Mouse (Mus musculus) heart, adult 9 months (tissue): ENCODE results near the gene Lin7c.
A peak's percentile ranks its signal among the peaks of the same experiment; 100 is the strongest.

Source experiments
- DNase-seq, 2 experiments: peaks; one replicate each; pipeline ENCODE4 v3.0.0; 2022; ENCODE audit warnings: low spot score in 2 of 2

Lin7c gene

GRCm38 (mm10) chr2:109917496-109918413 lies 27.1 kb downstream of the Lin7c start, which contains the start of gene Lgr4:
TSS of gene Lgr4 (plus strand) at chr2:109917647.
- DNase-seq, result peak; percentile 97 to 98

- no peak for DNase-seq
Measured at GRCm38 (mm10) chr2:109918592-109919262, 28.1 kb downstream of the Lin7c start.

- no peak for DNase-seq
Measured at GRCm38 (mm10) chr2:109920471-109920870, 29.8 kb downstream of the Lin7c start.

DNA sequence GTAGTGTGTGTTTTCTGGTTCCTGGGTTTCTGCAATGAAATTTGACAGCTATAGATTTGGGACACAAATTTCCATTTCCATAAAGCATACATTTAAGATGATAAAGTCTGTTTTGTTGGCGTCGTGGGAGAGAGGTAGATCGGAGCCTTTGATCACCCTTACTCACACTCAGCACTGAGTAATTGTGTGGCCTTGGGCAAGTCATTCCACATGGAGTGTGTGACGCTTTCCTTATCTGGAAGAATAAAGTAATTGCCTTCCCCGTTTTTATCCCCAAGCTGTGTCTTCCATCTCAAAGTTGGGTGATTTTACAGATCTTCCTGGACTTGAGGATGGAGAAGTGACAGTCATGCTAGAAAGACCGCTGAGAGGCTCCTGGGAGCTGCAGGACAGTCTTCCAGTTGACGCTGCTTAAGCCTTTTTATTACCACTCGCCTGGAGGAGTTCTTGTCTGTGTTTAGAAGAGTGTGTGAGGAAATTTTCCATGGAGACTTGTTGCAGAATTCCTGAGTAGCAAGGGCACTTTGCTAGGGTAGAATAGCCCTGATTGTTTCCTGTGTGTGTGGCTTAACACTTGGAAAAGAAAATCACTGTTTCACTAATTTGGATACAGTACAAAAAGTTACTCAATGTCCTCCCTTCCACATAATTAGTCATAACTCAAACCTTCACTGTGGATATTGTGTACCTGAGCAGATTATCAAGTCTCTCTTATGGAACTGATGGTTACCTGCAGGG lies 30.8 kb downstream of the Lin7c start:
- DNase-seq, result peak in 1 of 2 experiments; percentile 14

- no peak for DNase-seq
Measured at GRCm38 (mm10) chr2:109922306-109922705, 31.7 kb downstream of the Lin7c start.

GRCm38 (mm10) chr2:109923031-109923430 lies 32.4 kb downstream of the Lin7c start:
- no peak for DNase-seq

DNA sequence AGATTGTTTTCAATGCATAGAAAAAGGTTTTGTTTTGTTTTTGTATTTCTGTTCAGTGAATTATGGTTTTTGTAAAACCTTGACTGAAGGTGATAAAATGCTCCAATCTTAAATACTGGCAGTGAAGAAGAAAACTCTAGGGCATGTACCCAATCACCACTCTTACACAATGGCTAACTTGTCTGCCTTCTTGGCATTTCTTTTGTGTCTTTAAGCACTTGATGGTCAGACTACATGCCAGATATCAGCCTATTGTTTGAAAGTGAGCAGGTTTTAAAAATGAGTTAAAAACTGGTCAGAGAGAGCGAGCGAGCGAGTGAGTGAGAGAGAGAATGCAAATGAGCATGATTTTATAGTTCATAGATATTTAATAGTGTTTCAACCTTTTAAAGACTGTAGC lies 33.3 kb downstream of the Lin7c start:
- DNase-seq, result no peak

DNA sequence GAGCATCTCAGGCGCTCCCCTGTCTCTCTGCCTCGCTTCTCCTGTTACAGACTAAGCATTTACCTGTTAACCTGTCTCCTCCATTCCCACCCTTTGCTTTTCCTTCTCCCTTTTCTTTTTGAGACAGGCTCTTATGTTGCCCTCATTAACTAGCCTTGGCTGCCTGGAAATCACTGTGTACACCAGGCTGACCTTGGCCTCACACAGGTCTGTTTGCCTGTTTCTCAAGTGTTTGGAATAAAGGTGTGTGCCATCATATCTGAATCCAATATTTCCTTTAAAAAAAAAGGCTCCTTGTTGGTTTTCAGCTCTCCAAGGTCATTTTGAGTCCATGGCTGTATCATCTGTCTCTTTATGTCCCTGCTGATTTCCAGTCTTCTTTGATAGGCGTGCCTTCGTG lies 36.3 kb downstream of the Lin7c start:
- no peak for DNase-seq

DNA sequence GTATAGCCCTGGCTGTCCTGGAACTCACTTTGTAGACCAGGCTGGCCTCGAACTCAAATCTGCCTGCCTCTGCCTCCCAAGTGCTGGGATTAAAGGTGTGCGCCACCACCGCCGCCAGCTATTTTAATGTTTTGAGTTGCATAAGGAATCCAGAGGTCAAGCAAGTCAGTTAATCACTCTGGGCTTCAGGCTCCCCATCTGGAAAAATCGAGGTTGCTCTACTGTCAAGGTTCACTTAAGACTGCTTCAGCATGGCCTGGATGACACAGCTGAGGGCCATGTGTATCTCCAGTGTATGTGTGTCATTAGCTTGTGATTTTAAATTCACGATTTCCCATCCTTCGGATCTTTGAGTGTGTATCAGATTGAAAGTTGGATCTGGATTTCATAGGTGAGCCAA lies 36.8 kb downstream of the Lin7c start:
- no peak for DNase-seq

GRCm38 (mm10) chr2:109927876-109928275 lies 37.2 kb downstream of the Lin7c start:
- no peak for DNase-seq

GRCm38 (mm10) chr2:109928791-109929190 lies 38.1 kb downstream of the Lin7c start:
- DNase-seq, result no peak

DNA sequence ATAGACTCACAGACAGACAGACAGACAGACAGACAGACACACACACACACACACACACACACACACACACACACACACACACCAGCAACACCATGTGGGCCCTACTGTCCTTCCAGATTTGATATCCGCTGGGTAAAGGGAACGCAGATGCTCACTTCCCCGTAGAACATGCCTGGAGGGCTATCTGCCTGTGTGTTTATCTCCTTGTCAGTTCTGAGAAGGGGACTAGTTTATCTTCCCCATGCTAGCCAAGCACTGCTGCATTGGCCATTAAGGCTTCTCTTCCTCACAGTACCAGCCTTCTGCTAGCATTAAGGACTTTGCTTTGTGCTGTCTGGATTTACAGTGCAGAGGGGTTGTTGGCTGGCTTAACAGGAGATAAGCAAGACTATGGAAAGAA lies 38.6 kb downstream of the Lin7c start:
- no peak for DNase-seq

- no peak for DNase-seq
Measured at GRCm38 (mm10) chr2:109930366-109930765, 39.7 kb downstream of the Lin7c start.

DNA sequence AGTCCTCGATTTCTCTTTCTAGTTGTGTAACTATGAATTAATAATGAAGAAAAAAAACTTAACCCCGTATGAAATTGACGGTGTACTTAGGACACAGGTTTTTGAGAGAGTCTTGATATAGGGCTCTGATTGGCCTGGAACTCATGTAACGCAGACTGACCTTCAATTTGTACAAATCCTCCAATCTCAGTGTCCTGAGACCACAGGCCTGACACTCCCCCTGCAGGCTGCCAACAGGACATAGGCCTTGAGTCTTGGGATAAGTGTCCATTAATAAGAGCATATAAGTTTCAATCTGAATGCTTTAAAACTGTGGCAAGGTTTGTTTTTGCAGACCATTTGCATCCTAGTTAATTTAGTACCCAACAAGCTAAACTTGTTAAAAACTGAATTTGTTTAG lies 40.1 kb downstream of the Lin7c start:
- DNase-seq, result no peak

- no peak for DNase-seq
Measured at GRCm38 (mm10) chr2:109931978-109932780, 41.5 kb downstream of the Lin7c start.

- no peak for DNase-seq
Measured at GRCm38 (mm10) chr2:109933151-109933550, 42.5 kb downstream of the Lin7c start.

GRCm38 (mm10) chr2:109934086-109934485 lies 43.4 kb downstream of the Lin7c start:
- no peak for DNase-seq

GRCm38 (mm10) chr2:109935194-109935593 lies 44.5 kb downstream of the Lin7c start:
- no peak for DNase-seq

- DNase-seq, result no peak
Measured at GRCm38 (mm10) chr2:109935754-109936409, 45.2 kb downstream of the Lin7c start.

GRCm38 (mm10) chr2:109936410-109936755 lies 45.7 kb downstream of the Lin7c start:
- DNase-seq, result no peak

- DNase-seq, result no peak
Measured at GRCm38 (mm10) chr2:109941973-109942444, 51.4 kb downstream of the Lin7c start.
